Mouse (Mus musculus) liver, postnatal 0 days (tissue): ENCODE data around the gene Hsd17b14.

Experiments
- CTCF ChIP-seq: sonication (generic); IDR thresholded peaks from 2 replicates; pipeline ENCODE4 v1.5.1; 2016; ENCODE audit warnings: antibody characterized with exemption, low read depth
- EP300 ChIP-seq: IDR thresholded peaks from 2 replicates; pipeline ENCODE4 v1.6.1; 2016; ENCODE audit warnings: antibody characterized with exemption, low read depth, mild to moderate bottlenecking

DNA sequence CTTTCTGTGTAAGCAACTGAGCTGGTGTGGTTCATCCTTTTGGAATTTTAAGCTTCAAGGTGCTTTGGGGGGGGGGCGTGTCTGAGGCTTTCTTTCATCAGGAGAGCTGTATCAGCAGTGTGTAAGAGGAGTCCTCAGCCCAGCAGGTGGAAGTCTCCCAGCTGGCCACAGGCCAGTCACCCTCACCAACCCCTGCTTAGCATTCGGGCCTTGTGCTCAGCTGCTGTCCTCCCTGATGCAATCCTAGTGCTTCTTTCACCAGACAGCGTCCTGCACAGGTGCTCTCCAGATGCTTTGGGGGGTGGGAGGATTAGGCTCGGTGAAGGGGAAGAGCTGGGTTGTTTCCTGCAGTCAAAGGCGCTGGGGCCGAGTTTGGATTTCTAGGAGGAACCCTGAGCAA is 61.6 kb downstream of the Hsd17b14 start:
- TF ChIP-seq CTCF (no peak), EP300 (no peak)
